Mouse (Mus musculus): Measurements from ENCODE around the gene Ncaph. TPM values are rescaled to one million over a fixed set of nuclear protein-coding genes. Genes with fewer than 3 reads are reported as not detected.

Gene Ncaph
- 1.3 and 4.4 TPM in 2 replicates for polyA plus RNA-seq (2012; ENCODE audit: low replicate concordance)

GRCm38 (mm10) chr2:127133621-127134461 lies at the start of gene Ncaph:
Gene Ncaph (minus strand): TSS chr2:127133954.

GRCm38 (mm10) chr2:127143158-127144063 lies 9.7 kb upstream of the Ncaph start, which contains the start of gene Itpripl1:
Gene Itpripl1 (minus strand): TSS chr2:127143442.

GRCm38 (mm10) chr2:127070435-127070841 lies 63.3 kb downstream of the Ncaph start, which contains the start of gene Blvra:
Gene Blvra (plus strand): TSS chr2:127070665.

Other genes starting within 250 kb of the Ncaph start
- 3.6 and 9.1 TPM in 2 replicates for gene Sppl2a, start 200.7 kb downstream of the Ncaph start, polyA plus RNA-seq (2012; ENCODE audit: low replicate concordance)
- gene Ap4e1, start 125.2 kb downstream of the Ncaph start, polyA plus RNA-seq (2012; ENCODE audit: low replicate concordance), result 4.4 and 7.7 TPM in 2 replicates
- gene Blvra, start 63.3 kb downstream of the Ncaph start, polyA plus RNA-seq (2012; ENCODE audit: low replicate concordance), result 1.2 and 5.3 TPM in 2 replicates
- gene Itpripl1, start 9.5 kb upstream of the Ncaph start, polyA plus RNA-seq (2012; ENCODE audit: low replicate concordance), result 9.2 and 9.6 TPM in 2 replicates
- 0.12 and 0.14 TPM in 2 replicates for gene 1810024B03Rik, start 74.3 kb upstream of the Ncaph start, polyA plus RNA-seq (2012; ENCODE audit: low replicate concordance)
- 5.2 and 13.8 TPM in 2 replicates for gene Snrnp200, start 74.4 kb upstream of the Ncaph start, polyA plus RNA-seq (2012; ENCODE audit: low replicate concordance)
- gene Ciao1, start 113.9 kb upstream of the Ncaph start, polyA plus RNA-seq (2012; ENCODE audit: low replicate concordance), result 12.0 and 15.9 TPM in 2 replicates
- gene Tmem127, start 114.0 kb upstream of the Ncaph start, polyA plus RNA-seq (2012; ENCODE audit: low replicate concordance), result 97.7 and 118 TPM in 2 replicates
- gene Stard7, start 136.3 kb upstream of the Ncaph start, polyA plus RNA-seq (2012; ENCODE audit: low replicate concordance), result 23.3 and 33.0 TPM in 2 replicates
- gene Dusp2, start 202.2 kb upstream of the Ncaph start, polyA plus RNA-seq (2012; ENCODE audit: low replicate concordance), result 70.8 and 85.4 TPM in 2 replicates
- 0.08 TPM in 1 of 2 replicates, not detected in the other for gene Astl, start 204.7 kb upstream of the Ncaph start, polyA plus RNA-seq (2012; ENCODE audit: low replicate concordance)
- not detected in 2 replicates for gene Adra2b, start 229.3 kb upstream of the Ncaph start, polyA plus RNA-seq (2012; ENCODE audit: low replicate concordance)

Measured in hematopoietic multipotent progenitor cell, adult 10-12 weeks (in vitro differentiated cells).